Mouse (Mus musculus) heart, embryonic 10.5 days (tissue): ENCODE results near the gene Pou2f1. TPM values are rescaled to one million over a fixed set of nuclear protein-coding genes. Genes with fewer than 3 reads are reported as not detected.
A peak's percentile ranks its signal among the peaks of the same experiment; 100 is the strongest.

ENCODE experiments used
- DNase-seq: peaks from one replicate; pipeline ENCODE4 v3.0.0-alpha.2; 2017; ENCODE audit warnings: low spot score
- H3K27ac ChIP-seq: fragments of 300-500 bp; sonication (generic); 2 replicates; pipeline ENCODE4 v1.5.1; 2016; ENCODE audit warnings: mild to moderate bottlenecking
- H3K27me3 ChIP-seq: fragments of 300-500 bp; sonication (generic); 2 replicates; pipeline ENCODE4 v1.6.1; 2016; ENCODE audit warnings: mild to moderate bottlenecking; ENCODE audit not compliant: poor library complexity, insufficient read depth, severe bottlenecking
- H3K36me3 ChIP-seq: fragments of 300-500 bp; sonication (generic); 2 replicates; pipeline ENCODE4 v1.6.1; 2016; ENCODE audit warnings: mild to moderate bottlenecking, moderate library complexity
- H3K4me1 ChIP-seq: fragments of 300-500 bp; sonication (generic); 2 replicates; pipeline ENCODE4 v1.6.1; 2016; ENCODE audit warnings: mild to moderate bottlenecking
- H3K4me3 ChIP-seq: fragments of 300-500 bp; sonication (generic); 2 replicates; pipeline ENCODE4 v1.5.1; 2016; ENCODE audit warnings: mild to moderate bottlenecking, moderate library complexity
- H3K9me3 ChIP-seq: fragments of 300-500 bp; sonication (generic); 2 replicates; pipeline ENCODE4 v1.6.1; 2016; ENCODE audit warnings: mild to moderate bottlenecking, moderate library complexity
- WGBS: fragments of 180-500 bp; shearing (Covaris S2); methylation state at CpG from one replicate; pipeline ENCODE4 v1.1.7; 2016; 5-methylcytosine and 5-hydroxymethylcytosine counted together
- polyA plus RNA-seq: library from polyadenylated mRNA; unstranded; fragments of >200 nt; fragmentation: Nextera tagmentation; extraction: Ambion mirVana; gene quantifications from 2 replicates; pipeline ENCODE4 v1.2.1, GENCODE M21; 2016

Pou2f1 gene
- polyA plus RNA-seq, 1 experiment from 2014 or later: 18.4 TPM

- H3K27me3 ChIP-seq: peaks cover 19% of the 10 kb centered on the region
- WGBS: 51% methylated on average over 10 of the region's 10 CpGs
- DNase-seq: peak; percentile 81
- H3K4me1 ChIP-seq: peaks cover 17% of the 10 kb centered on the region
- H3K36me3 ChIP-seq: no peaks in the 10 kb centered on the region
- no peaks in the 10 kb centered on the region for H3K9me3 ChIP-seq
- H3K4me3 ChIP-seq: no peak overlapping the region
- no peak overlapping the region for H3K27ac ChIP-seq
These were observed 148.6 kb downstream of the Pou2f1 start for GRCm38 (mm10) chr1:165853729-165854420.

- Histone ChIP-seq H3K9me3 (no peaks in the 10 kb centered on the region), H3K4me1 (peaks cover 20% of the 10 kb centered on the region), H3K27me3 (peaks cover 19% of the 10 kb centered on the region), H3K36me3 (no peaks in the 10 kb centered on the region), H3K27ac (no peak overlapping the region), H3K4me3 (no peak overlapping the region)
- 60% methylated on average over 4 of the region's 4 CpGs for WGBS
- peak; percentile 61 for DNase-seq
These were observed 149.3 kb downstream of the Pou2f1 start for GRCm38 (mm10) chr1:165853131-165853721.

GRCm38 (mm10) chr1:165852131-165852530, 150.3 kb downstream of the Pou2f1 start:
- DNase-seq: peak; percentile 69
- Histone ChIP-seq H3K36me3 (no peaks in the 10 kb centered on the region), H3K27me3 (peaks cover 21% of the 10 kb centered on the region), H3K4me1 (peaks cover 20% of the 10 kb centered on the region), H3K4me3 (no peak overlapping the region), H3K9me3 (no peaks in the 10 kb centered on the region), H3K27ac (no peak overlapping the region)
- WGBS: 75% methylated on average over 5 of the region's 5 CpGs

DNA sequence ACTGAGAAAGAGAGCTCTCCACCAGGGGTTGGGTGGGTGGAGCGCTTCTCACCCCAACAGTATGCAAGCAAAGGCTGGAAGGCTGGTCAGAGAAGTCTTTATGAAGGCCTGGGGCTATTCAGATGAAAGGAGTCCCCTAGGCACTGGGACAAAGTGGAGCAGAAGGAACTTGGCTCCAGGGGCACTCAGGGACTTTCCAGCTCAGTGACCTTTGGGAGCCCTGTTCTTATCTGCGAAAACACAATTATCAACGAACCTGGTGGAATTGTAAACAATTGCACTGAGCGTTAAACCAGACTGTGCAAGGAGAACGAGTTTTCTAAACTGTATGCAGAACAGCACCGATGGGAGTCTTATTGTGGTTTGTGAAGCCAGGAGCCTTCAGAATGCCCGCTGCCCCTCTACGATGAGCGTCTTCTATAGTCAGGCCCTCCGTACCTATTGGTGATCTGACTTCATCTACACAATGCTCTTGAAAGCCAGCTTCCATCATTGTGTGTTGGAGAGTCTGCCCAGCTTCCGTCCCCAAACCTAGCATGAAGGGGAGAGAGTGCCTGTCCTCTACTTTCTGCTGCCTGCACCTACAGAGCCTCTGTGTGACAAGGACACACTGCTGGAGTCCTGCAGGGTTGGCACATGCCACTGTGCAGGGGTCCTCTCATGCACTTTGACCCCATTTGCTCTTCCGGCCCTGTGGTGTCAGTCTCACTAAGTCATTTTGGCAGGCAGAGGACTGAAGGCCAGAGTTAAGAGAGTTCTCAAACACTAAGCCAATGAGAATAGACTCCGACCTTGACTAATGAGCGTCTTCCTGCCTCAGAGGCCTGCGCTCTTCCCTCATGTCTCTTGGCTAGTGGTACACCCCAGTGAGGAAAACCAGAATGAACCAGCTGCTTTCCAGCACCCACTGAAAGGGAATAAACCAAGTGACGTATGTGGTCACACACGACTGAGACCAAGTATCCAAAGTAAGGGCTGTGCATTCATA, 152.7 kb downstream of the Pou2f1 start:
- WGBS: 68% methylated on average over 17 of the region's 17 CpGs
- peak; percentile 58 for DNase-seq
- H3K27ac ChIP-seq: no peak overlapping the region
- peaks cover 35% of the 10 kb centered on the region for H3K27me3 ChIP-seq
- H3K4me1 ChIP-seq: peaks cover 30% of the 10 kb centered on the region
- H3K9me3 ChIP-seq: no peaks in the 10 kb centered on the region
- H3K4me3 ChIP-seq: no peak overlapping the region
- H3K36me3 ChIP-seq: no peaks in the 10 kb centered on the region

- H3K27me3 ChIP-seq: peaks cover 42% of the 10 kb centered on the region
- no peaks in the 10 kb centered on the region for H3K36me3 ChIP-seq
- peaks cover 33% of the 10 kb centered on the region for H3K4me1 ChIP-seq
- WGBS: 67% methylated on average over 4 of the region's 4 CpGs
- no peaks in the 10 kb centered on the region for H3K9me3 ChIP-seq
- peak; percentile 73 for DNase-seq
- H3K4me3 ChIP-seq: no peak overlapping the region
- H3K27ac ChIP-seq: no peak overlapping the region
These were observed 153.6 kb downstream of the Pou2f1 start for GRCm38 (mm10) chr1:165848881-165849280.

DNA sequence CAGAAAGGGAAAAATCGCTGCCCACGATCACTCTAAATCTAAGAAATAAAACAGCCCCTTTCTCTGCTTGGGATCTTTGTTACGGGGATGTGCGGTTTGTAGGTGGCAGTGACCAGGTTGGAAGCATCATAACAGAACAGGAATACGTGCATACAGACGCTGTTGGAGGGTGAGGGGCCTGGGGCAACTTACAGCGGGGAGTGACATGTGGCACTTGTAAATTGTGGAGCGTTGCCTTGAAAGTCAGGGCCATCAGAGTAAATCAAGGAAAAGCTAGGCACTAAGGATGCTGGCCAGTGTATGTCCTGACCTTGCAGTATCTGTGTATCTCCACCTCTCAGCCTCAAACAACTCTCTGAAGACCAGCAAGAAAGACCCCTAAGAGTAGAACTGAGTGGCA, 154.1 kb downstream of the Pou2f1 start:
- Histone ChIP-seq H3K27ac (no peak overlapping the region), H3K27me3 (peaks cover 44% of the 10 kb centered on the region), H3K4me1 (peaks cover 33% of the 10 kb centered on the region), H3K4me3 (no peak overlapping the region), H3K9me3 (no peaks in the 10 kb centered on the region), H3K36me3 (no peaks in the 10 kb centered on the region)
- 81% methylated on average over 8 of the region's 8 CpGs for WGBS
- peak; percentile 50 for DNase-seq

GRCm38 (mm10) chr1:165845366-165845765, 157.1 kb downstream of the Pou2f1 start:
- DNase-seq: no peak
- no peaks in the 10 kb centered on the region for H3K36me3 ChIP-seq
- H3K27me3 ChIP-seq: peaks cover 67% of the 10 kb centered on the region
- H3K27ac ChIP-seq: peak overlapping the region; percentile 73; the same call in 1 of the 2 replicates
- H3K4me3 ChIP-seq: peak overlapping the region; percentile 72
- H3K9me3 ChIP-seq: no peaks in the 10 kb centered on the region
- 6% methylated on average over 14 of the region's 14 CpGs for WGBS
- peaks cover 33% of the 10 kb centered on the region for H3K4me1 ChIP-seq

- Histone ChIP-seq H3K27ac (peak overlapping the region; percentile 73; the same call in 1 of the 2 replicates), H3K9me3 (no peaks in the 10 kb centered on the region), H3K4me3 (peak overlapping the region; percentile 72), H3K36me3 (no peaks in the 10 kb centered on the region), H3K27me3 (peaks cover 70% of the 10 kb centered on the region), H3K4me1 (peaks cover 29% of the 10 kb centered on the region)
- WGBS: 2% methylated on average over 26 of the region's 26 CpGs
- DNase-seq: no peak
These were observed 157.5 kb downstream of the Pou2f1 start for GRCm38 (mm10) chr1:165844956-165845355.

DNA sequence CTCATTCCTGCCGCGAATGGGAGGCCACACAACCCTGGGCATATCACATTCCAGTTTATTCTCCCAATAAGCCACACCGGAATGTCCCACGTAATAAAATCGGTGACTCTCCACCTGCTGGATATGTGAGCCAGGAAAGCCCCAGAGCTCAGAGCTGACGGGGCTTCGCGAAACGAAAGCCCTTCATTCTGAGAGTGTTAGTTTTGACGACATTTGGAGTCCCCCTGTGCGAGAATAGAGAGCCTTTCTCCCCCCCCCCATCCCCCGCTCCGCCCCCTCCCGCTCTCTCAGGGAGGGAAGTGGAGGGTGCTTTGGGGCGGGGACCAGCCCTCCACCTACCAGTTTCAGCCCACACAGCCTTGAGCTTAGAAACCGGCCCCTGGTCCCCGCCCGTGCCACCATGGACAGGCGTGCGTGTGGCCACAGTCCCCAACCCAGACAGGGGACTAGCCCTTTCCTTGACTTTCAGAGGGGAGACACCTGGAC, 158.0 kb downstream of the Pou2f1 start:
- DNase-seq: no peak
- H3K27me3 ChIP-seq: peaks cover 70% of the 10 kb centered on the region
- H3K36me3 ChIP-seq: no peaks in the 10 kb centered on the region
- no peaks in the 10 kb centered on the region for H3K9me3 ChIP-seq
- H3K4me3 ChIP-seq: peak overlapping the region; percentile 72
- H3K4me1 ChIP-seq: peaks cover 25% of the 10 kb centered on the region
- H3K27ac ChIP-seq: peak overlapping the region; percentile 73; the same call in 1 of the 2 replicates
- WGBS: 2% methylated on average over 20 of the region's 20 CpGs

DNA sequence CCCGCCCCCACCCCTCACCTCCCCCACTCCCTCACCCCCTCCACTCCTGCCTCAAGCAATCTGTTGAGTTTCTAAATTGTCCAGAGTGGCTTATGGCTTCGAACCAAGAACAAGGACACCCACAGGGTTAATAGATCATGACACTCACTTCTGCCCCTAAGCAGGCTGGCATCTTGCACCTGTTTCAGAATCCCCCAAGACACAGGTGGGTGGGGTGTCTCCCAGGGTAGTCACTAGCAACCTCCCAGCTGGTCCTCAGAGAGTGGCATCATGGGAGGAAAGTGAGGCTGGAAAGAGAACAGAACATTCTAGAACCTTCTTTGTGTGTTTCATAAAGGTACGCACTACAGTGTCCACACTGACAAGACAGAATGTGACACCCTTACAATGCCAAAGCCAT, 158.9 kb downstream of the Pou2f1 start:
- peaks cover 15% of the 10 kb centered on the region for H3K4me1 ChIP-seq
- WGBS: 80% methylated on average over 3 of the region's 3 CpGs

DNA sequence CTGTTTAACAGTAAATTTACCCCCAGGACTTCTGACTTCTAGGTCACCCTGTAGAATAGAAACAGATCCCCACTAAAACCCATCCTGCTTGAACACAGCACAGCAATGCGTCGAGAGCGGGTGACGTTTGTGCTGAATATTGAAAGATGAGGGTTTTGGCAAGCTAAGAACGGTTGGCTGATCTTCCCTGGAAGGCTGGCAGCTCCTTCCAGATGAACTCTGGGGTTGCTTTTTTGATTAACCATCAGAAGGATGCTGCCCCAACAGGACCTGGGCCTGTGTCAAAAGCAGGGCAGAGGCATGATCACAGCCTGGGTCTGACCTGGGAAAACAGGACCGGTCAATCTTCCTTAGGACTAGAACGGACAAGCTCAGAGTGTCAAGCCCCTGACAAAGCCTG, 160.3 kb downstream of the Pou2f1 start:
- Histone ChIP-seq H3K9me3 (no peaks in the 10 kb centered on the region), H3K4me1 (peaks cover 18% of the 10 kb centered on the region), H3K27me3 (peaks cover 80% of the 10 kb centered on the region), H3K27ac (no peak overlapping the region), H3K36me3 (no peaks in the 10 kb centered on the region), H3K4me3 (no peak overlapping the region)
- DNase-seq: no peak
- WGBS: 79% methylated on average over 7 of the region's 7 CpGs

More for the DNA sequence above, 158.9 kb downstream of the Pou2f1 start:
- Histone ChIP-seq H3K9me3 (no peaks in the 10 kb centered on the region), H3K4me3 (no peak overlapping the region), H3K27me3 (peaks cover 78% of the 10 kb centered on the region), H3K36me3 (no peaks in the 10 kb centered on the region), H3K27ac (no peak overlapping the region)
- DNase-seq: no peak

DNA sequence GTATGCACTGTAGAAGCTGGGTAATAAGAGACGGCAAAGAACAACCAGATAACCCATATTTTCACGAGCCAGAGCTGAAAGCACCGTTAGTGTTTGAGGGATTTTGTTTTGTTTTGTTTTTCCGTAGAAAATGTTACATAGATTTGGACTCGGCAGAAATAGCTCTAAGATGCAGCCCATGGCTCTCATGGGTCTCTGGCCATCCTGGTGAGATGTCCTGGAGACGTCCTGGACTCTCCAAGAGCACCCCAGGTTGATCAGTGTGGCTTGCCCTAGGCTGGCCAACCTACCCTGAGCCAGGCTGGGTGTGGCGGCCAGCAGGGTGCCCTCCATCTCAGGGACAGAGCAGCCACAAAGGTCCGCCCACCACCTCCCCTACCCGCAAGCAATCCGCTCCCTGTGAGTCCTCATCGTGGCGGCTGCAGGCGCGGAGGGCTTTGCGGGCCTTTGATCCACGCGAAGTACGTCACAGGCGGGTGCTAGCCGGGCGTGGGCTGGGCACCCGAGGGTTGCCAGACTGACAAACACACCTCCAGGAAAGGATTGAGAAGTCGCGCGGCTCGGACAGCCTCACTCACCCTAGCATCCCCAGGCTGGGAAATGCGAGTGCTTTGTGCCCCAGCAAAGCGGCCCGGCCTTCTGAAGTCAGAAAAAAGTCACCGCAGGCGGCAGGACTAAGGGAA, 161.8 kb downstream of the Pou2f1 start:
- no peaks in the 10 kb centered on the region for H3K36me3 ChIP-seq
- H3K4me1 ChIP-seq: peaks cover 30% of the 10 kb centered on the region
- no peak for DNase-seq
- H3K27me3 ChIP-seq: peaks cover 70% of the 10 kb centered on the region
- WGBS: 10% methylated on average over 31 of the region's 31 CpGs
- H3K9me3 ChIP-seq: no peaks in the 10 kb centered on the region
- H3K27ac ChIP-seq: peak overlapping the region; percentile 72
- peak overlapping the region; percentile 60 for H3K4me3 ChIP-seq
